11 mouse cellular contexts compared by ENCODE assay signal in the genomic region with DNA sequence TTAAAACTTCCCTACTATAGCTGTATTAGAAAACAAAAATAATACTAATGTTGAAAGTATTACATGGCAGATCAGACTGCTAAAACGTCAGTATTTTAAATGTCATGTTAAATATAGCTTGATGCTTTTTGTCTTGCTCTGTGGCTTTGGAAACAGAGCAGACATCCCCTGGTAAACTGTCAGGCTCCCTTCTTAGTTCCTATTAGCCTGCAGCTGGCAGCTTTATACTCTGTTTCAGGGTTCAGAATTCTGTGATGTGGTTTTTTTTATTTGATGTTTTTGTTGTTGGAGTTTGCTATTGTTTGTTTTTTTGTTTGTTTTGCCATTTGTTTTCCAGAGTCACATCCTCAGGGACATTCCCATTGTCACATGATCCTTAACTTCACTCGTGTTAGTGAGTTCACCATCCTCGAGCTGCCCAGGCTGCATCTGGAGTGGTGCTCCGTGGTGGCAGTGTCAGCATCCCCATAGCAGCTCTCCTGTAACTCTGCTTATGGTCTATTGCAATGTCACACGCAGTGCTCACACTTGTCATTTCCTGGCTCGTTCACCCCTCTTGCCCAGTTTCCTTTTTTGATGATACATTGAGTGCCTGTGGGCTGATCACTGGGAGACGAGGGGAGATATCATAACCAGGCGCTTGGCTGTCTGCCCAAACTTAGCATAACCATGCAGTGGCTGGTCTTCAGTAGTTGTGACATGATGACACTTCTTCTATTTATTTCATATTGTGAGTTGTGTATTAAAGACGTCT.
A peak's percentile ranks its signal among the peaks of the same experiment; 100 is the strongest.
DNase-seq lines count a peak whose midpoint lies in the region; ATAC-seq lines count a peak whose summit lies in the region.
"Had no signal": no experiment of that assay in that cellular context is flagged by ENCODE, and none has a peak within 500 bp of the region (broad histone marks: within the 10 kb centered on the region; RNA-seq: fewer than 3 reads in every experiment).

No protein-coding gene starts in this region.

- no peak overlapping the region for H3K4me3 ChIP-seq in heart, embryonic 11.5 days (ENCODE audit: low read depth, low read length)
- H3K4me3 ChIP-seq in midbrain, embryonic 11.5 days (ENCODE audit: low read depth, low read length) = no peak overlapping the region
- no peak overlapping the region for H3K4me3 ChIP-seq in midbrain, embryonic 16.5 days (ENCODE audit: low read depth, low read length)
- H3K4me3 ChIP-seq in hindbrain, embryonic 12.5 days = no peak overlapping the region
- H3K4me3 ChIP-seq: forebrain, embryonic 12.5 days; kidney, embryonic 15.5 days had no signal

- H3K36me3 ChIP-seq in heart, embryonic 11.5 days (ENCODE audit: control insufficient read depth, insufficient read depth, low read length) = 0 out of 2 replicates have a peak, but pooled peaks cover 4% of the 10 kb centered on the region
- H3K36me3 ChIP-seq in midbrain, embryonic 11.5 days (ENCODE audit: control insufficient read depth, insufficient read depth, low read length) = no peaks in the 10 kb centered on the region
- 0 out of 2 replicates have a peak, but pooled peaks cover 2% of the 10 kb centered on the region for H3K36me3 ChIP-seq in midbrain, embryonic 16.5 days (ENCODE audit: control insufficient read depth, insufficient read depth, low read length)
- H3K36me3 ChIP-seq in hindbrain, embryonic 12.5 days = 0 out of 2 replicates have a peak, but pooled peaks cover 5% of the 10 kb centered on the region
- H3K36me3 ChIP-seq: forebrain, embryonic 12.5 days had no signal

- H3K4me2 ChIP-seq in heart, embryonic 11.5 days = no peak overlapping the region
- H3K4me2 ChIP-seq in midbrain, embryonic 11.5 days = no peak overlapping the region
- H3K4me2 ChIP-seq in midbrain, embryonic 16.5 days (ENCODE audit: low read length) = no peak overlapping the region
- H3K4me2 ChIP-seq in hindbrain, embryonic 12.5 days (replicated peaks) = no peak overlapping the region
- H3K4me2 ChIP-seq: forebrain, embryonic 12.5 days; kidney, embryonic 15.5 days had no signal

- no peak for ATAC-seq in heart, embryonic 11.5 days (replicated peaks; ENCODE audit: insufficient number of reproducible peaks, low FRiP score, low TSS enrichment)
- peak; percentile 83 for ATAC-seq in megakaryocyte progenitor cell, adult 5-6 weeks (replicated peaks; ENCODE audit: poor library complexity)
- no peak for ATAC-seq in midbrain, embryonic 11.5 days (ENCODE audit: low FRiP score)
- no peak for ATAC-seq in midbrain, embryonic 16.5 days
- no peak for ATAC-seq in hindbrain, embryonic 12.5 days (ENCODE audit: low FRiP score)

- intact Hi-C loops in heart, postnatal 10 days (cut with DNase I) = no loop called here

- H3K27ac ChIP-seq in heart, embryonic 11.5 days (ENCODE audit: low read depth, low read length) = no peak overlapping the region
- H3K27ac ChIP-seq in midbrain, embryonic 11.5 days (ENCODE audit: low read depth, low read length) = no peak overlapping the region
- H3K27ac ChIP-seq in midbrain, embryonic 16.5 days (ENCODE audit: low read length) = no peak overlapping the region
- H3K27ac ChIP-seq in hindbrain, embryonic 12.5 days = no peak overlapping the region
- H3K27ac ChIP-seq: forebrain, embryonic 12.5 days; kidney, embryonic 15.5 days had no signal

- H3K9me3 ChIP-seq in heart, embryonic 11.5 days (replicated peaks; ENCODE audit: control insufficient read depth, low read length) = peaks cover 4% of the 10 kb centered on the region
- H3K9me3 ChIP-seq in midbrain, embryonic 11.5 days (ENCODE audit: control insufficient read depth, low read length) = no peaks in the 10 kb centered on the region; the same call in 1 of the 2 replicates
- no peaks in the 10 kb centered on the region for H3K9me3 ChIP-seq in midbrain, embryonic 16.5 days (replicated peaks; ENCODE audit: control insufficient read depth, low read length, poor library complexity, severe bottlenecking)
- H3K9me3 ChIP-seq in hindbrain, embryonic 12.5 days (replicated peaks) = peaks cover 8% of the 10 kb centered on the region; the same call in 1 of the 2 replicates
- H3K9me3 ChIP-seq: kidney, embryonic 15.5 days had no signal

- DNase-seq in heart, adult 11 months = peak; percentile 97
- DNase-seq in adrenal gland, adult 2 months = peak; percentile 26
- DNase-seq in heart, postnatal 10 days = peak; percentile 31 to 60
- no peak for DNase-seq in midbrain, embryonic 11.5 days (ENCODE audit: low spot score, missing footprints)
- DNase-seq: right cerebral cortex, postnatal 14 days had no signal

- no peaks in the 10 kb centered on the region for H3K27me3 ChIP-seq in heart, embryonic 11.5 days (ENCODE audit: control insufficient read depth, insufficient read depth, low read length)
- no peaks in the 10 kb centered on the region for H3K27me3 ChIP-seq in midbrain, embryonic 11.5 days (ENCODE audit: control insufficient read depth, insufficient read depth, low read length)
- no peaks in the 10 kb centered on the region for H3K27me3 ChIP-seq in midbrain, embryonic 16.5 days (ENCODE audit: control insufficient read depth, insufficient read depth, low read depth, low read length)
- H3K27me3 ChIP-seq in hindbrain, embryonic 12.5 days = no peaks in the 10 kb centered on the region
- H3K27me3 ChIP-seq: forebrain, embryonic 12.5 days; kidney, embryonic 15.5 days had no signal

- no peak overlapping the region for H3K9ac ChIP-seq in heart, embryonic 11.5 days (ENCODE audit: low read depth, low read length)
- no peak overlapping the region for H3K9ac ChIP-seq in midbrain, embryonic 11.5 days (ENCODE audit: low read length)
- no peak overlapping the region for H3K9ac ChIP-seq in midbrain, embryonic 16.5 days (ENCODE audit: low read depth, low read length)
- H3K9ac ChIP-seq in hindbrain, embryonic 12.5 days = no peak overlapping the region
- H3K9ac ChIP-seq: forebrain, embryonic 12.5 days; kidney, embryonic 15.5 days had no signal

- peaks cover 7% of the 10 kb centered on the region for H3K4me1 ChIP-seq in heart, embryonic 11.5 days (ENCODE audit: control insufficient read depth, insufficient read depth, low read length)
- H3K4me1 ChIP-seq in midbrain, embryonic 11.5 days (ENCODE audit: control insufficient read depth, insufficient read depth, low read length) = no peaks in the 10 kb centered on the region
- H3K4me1 ChIP-seq in midbrain, embryonic 16.5 days (ENCODE audit: control insufficient read depth, insufficient read depth, low read length) = no peaks in the 10 kb centered on the region
- 0 out of 2 replicates have a peak, but pooled peaks cover 2% of the 10 kb centered on the region for H3K4me1 ChIP-seq in hindbrain, embryonic 12.5 days
- H3K4me1 ChIP-seq: forebrain, embryonic 12.5 days; kidney, embryonic 15.5 days had no signal

- 43% methylated on average over 9 of the region's 9 CpGs for whole genome bisulfite sequencing in heart, embryonic 11.5 days (ENCODE audit: insufficient replicate concordance)
- 90% methylated on average over 9 of the region's 9 CpGs for WGBS in midbrain, embryonic 11.5 days
- 78% methylated on average over 9 of the region's 9 CpGs for WGBS in midbrain, embryonic 16.5 days
- 80% methylated on average over 9 of the region's 9 CpGs for WGBS in hindbrain, embryonic 12.5 days
